In the genomic region with DNA sequence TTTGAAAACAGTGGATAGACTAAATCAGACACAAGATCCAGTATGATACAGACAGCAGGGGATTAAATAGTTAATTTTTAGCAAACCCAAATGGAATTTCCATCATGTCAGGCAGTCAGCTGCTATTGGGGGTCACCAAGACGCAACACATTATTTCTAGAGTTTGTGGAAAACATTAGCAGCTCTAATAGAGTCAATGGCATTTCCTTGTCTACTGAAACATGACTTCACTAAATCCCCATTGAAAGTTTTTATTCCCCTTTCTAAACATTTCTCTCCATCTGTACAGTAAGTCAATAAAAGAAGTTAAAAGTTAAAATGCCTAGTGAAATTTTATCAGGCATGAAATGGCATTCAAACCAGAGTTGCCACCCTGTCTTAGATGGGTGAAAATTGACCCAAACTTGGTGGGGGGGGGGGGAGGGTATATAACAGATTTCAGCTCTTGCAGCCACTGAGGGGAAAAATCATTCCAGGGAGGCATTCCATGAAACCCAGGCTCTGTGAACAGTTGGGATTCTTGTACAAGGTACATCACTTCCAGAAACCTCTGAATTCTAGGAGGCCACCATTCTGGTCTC, we compare ENCODE assay signal across 5 mouse cellular contexts.
DNase-seq lines count a peak whose midpoint lies in the region; ATAC-seq and TF ChIP-seq lines count a peak whose summit lies in the region.
"Not testable (repeated sequence)": the region's sequence is repeated elsewhere in the genome, so short reads cannot be mapped to it uniquely, and the experiment has no call there.

No protein-coding gene starts in this region.

- not testable (repeated sequence) for TF ChIP-seq CTCF in Patski (IDR thresholded peaks at IDR 0.05)

- not testable (repeated sequence) for H3K9ac ChIP-seq in kidney, embryonic 14.5 days (ENCODE audit: low read depth, low read length); kidney, embryonic 16.5 days (replicated peaks; ENCODE audit: low read length); limb, embryonic 12.5 days (replicated peaks); limb, embryonic 14.5 days (ENCODE audit: low read depth, low read length, severe bottlenecking)

- TF ChIP-seq POLR2A in limb, embryonic 14.5 days (IDR thresholded peaks at IDR 0.05; ENCODE audit: borderline replicate concordance, extremely low read depth, insufficient read depth, insufficient read length) = not testable (repeated sequence)

- not testable (repeated sequence) for H3K36me3 ChIP-seq in kidney, embryonic 14.5 days (ENCODE audit: control insufficient read depth, insufficient read depth, low read length); kidney, embryonic 16.5 days (ENCODE audit: insufficient read depth, low read length); limb, embryonic 12.5 days; limb, embryonic 14.5 days (ENCODE audit: control insufficient read depth, insufficient read depth, low read length)

- CTCF ChIA-PET in Patski (lab: Charles Lee) = not testable (repeated sequence)

- peak; percentile 67 for DNase-seq in Patski (ENCODE audit: low read depth, low spot score)
- DNase-seq in limb, embryonic 14.5 days (ENCODE audit: low spot score) = peak; percentile 22

- not testable (repeated sequence) for H3K27me3 ChIP-seq in Patski; kidney, embryonic 14.5 days (ENCODE audit: control insufficient read depth, insufficient read depth, low read length); kidney, embryonic 16.5 days (ENCODE audit: insufficient read depth, low read length); limb, embryonic 12.5 days; limb, embryonic 14.5 days (ENCODE audit: control insufficient read depth, insufficient read depth, low read length)

- in situ Hi-C loops in Patski (cut with MboI; ENCODE audit: low pct_unique_long_range_greater_than_20kb) = not testable (repeated sequence)

- H3K4me3 ChIP-seq in kidney, embryonic 14.5 days (ENCODE audit: low read length); kidney, embryonic 16.5 days (ENCODE audit: low read length); limb, embryonic 12.5 days (replicated peaks); limb, embryonic 14.5 days (replicated peaks; ENCODE audit: low read length): not testable (repeated sequence)

- not testable (repeated sequence) for H3K9me3 ChIP-seq in kidney, embryonic 14.5 days (ENCODE audit: control insufficient read depth, low read length); kidney, embryonic 16.5 days (ENCODE audit: low read length); limb, embryonic 12.5 days; limb, embryonic 14.5 days (ENCODE audit: control insufficient read depth, low read length)

- H3K27ac ChIP-seq in kidney, embryonic 14.5 days (ENCODE audit: low read depth, low read length) = peak overlapping the region; percentile 78; the same call in 1 of the 2 replicates
- peak overlapping the region; percentile 80 for H3K27ac ChIP-seq in kidney, embryonic 16.5 days (ENCODE audit: low read length)
- not testable (repeated sequence) for H3K27ac ChIP-seq in limb, embryonic 12.5 days
- H3K27ac ChIP-seq in limb, embryonic 14.5 days (replicated peaks; ENCODE audit: low read depth, low read length) = 0 out of 2 replicates have a peak overlapping the region, but pooled peaks have one; percentile 3

- H3K4me2 ChIP-seq in kidney, embryonic 14.5 days (replicated peaks; ENCODE audit: low read depth, low read length); kidney, embryonic 16.5 days (replicated peaks; ENCODE audit: low read depth, low read length); limb, embryonic 12.5 days; limb, embryonic 14.5 days (replicated peaks; ENCODE audit: low read depth, low read length, severe bottlenecking): not testable (repeated sequence)

- H3K4me1 ChIP-seq in kidney, embryonic 14.5 days (ENCODE audit: control insufficient read depth, insufficient read depth, low read length); limb, embryonic 12.5 days (replicated peaks); limb, embryonic 14.5 days (ENCODE audit: control insufficient read depth, insufficient read depth, low read length): not testable (repeated sequence)
- H3K4me1 ChIP-seq in kidney, embryonic 16.5 days (ENCODE audit: insufficient read depth, low read length) = peaks cover 12% of the 10 kb centered on the region

- POLR2A ChIA-PET in Patski (lab: Charles Lee) = not testable (repeated sequence)

- WGBS in kidney, embryonic 14.5 days = 14% methylated on average over 1 of the region's 1 CpGs
- 13% methylated on average over 1 of the region's 1 CpGs for WGBS in kidney, embryonic 16.5 days
- WGBS in limb, embryonic 12.5 days = 38% methylated on average over 1 of the region's 1 CpGs
- 7% methylated on average over 1 of the region's 1 CpGs for WGBS in limb, embryonic 14.5 days

- ATAC-seq in Patski = peak; percentile 86
- peak; percentile 14; the same call in 1 of the 2 replicates for ATAC-seq in kidney, embryonic 14.5 days (ENCODE audit: low FRiP score, low TSS enrichment)
- peak; percentile 50; the same call in 1 of the 2 replicates for ATAC-seq in kidney, embryonic 16.5 days (ENCODE audit: low FRiP score, low TSS enrichment)
- peak; percentile 68; the same call in 1 of the 2 replicates for ATAC-seq in limb, embryonic 12.5 days (ENCODE audit: insufficient number of reproducible peaks, insufficient read depth, low FRiP score, low TSS enrichment, low read depth)
- ATAC-seq in limb, embryonic 14.5 days (ENCODE audit: low FRiP score, low read depth) = peak; percentile 55

Comparison
In these comparisons a context has a peak if more than half of its experiments do, and no peak if none do; other contexts are left out.
1. ATAC-seq: peak in every context shown above with its lines; median percentile 86 in Patski; 68 in limb, embryonic 12.5 days; 55 in limb, embryonic 14.5 days; 50 in kidney, embryonic 16.5 days; 14 in kidney, embryonic 14.5 days.